Comparison of ENCODE assay signal across 16 mouse cellular contexts in genomic region chr13:93764321-93764973, GRCm38 (mm10).
"Had no signal": no experiment of that assay in that cellular context is flagged by ENCODE, and none has a peak within 500 bp of the region (broad histone marks: within the 10 kb centered on the region; RNA-seq: fewer than 3 reads in every experiment).

No protein-coding gene starts in this region.

- DNase-seq: kidney, adult 9 months; kidney, postnatal 36 days; left cerebral cortex, postnatal 4 days; lung, embryonic 14.5 days; lung, postnatal 14 days; thymus, adult 2 months; thymus, postnatal 25 days had no signal

- H3K4me3 ChIP-seq: layer of hippocampus, adult 2 months; limb, embryonic 13.5 days; liver, embryonic 15.5 days; midbrain, embryonic 15.5 days; neural tube, embryonic 12.5 days; stomach, embryonic 15.5 days had no signal

- H3K9ac ChIP-seq: limb, embryonic 13.5 days; liver, embryonic 15.5 days; lung, embryonic 14.5 days; midbrain, embryonic 15.5 days; neural tube, embryonic 12.5 days; stomach, embryonic 15.5 days had no signal

- H3K9me3 ChIP-seq: limb, embryonic 13.5 days; liver, embryonic 15.5 days; midbrain, embryonic 15.5 days; neural tube, embryonic 12.5 days; stomach, embryonic 15.5 days had no signal

- H3K4me1 ChIP-seq: limb, embryonic 13.5 days; liver, embryonic 15.5 days; midbrain, embryonic 15.5 days; neural tube, embryonic 12.5 days; stomach, embryonic 15.5 days had no signal

- ATAC-seq: intestine, embryonic 16.5 days; midbrain, embryonic 15.5 days had no signal

- H3K27me3 ChIP-seq: limb, embryonic 13.5 days; midbrain, embryonic 15.5 days; neural tube, embryonic 12.5 days; stomach, embryonic 15.5 days had no signal

- H3K27ac ChIP-seq: kidney, postnatal 0 days; layer of hippocampus, adult 2 months; limb, embryonic 13.5 days; liver, embryonic 15.5 days; midbrain, embryonic 15.5 days; neural tube, embryonic 12.5 days; stomach, embryonic 15.5 days had no signal

- H3K36me3 ChIP-seq: limb, embryonic 13.5 days; liver, embryonic 15.5 days; midbrain, embryonic 15.5 days; neural tube, embryonic 12.5 days; stomach, embryonic 15.5 days had no signal

- H3K4me2 ChIP-seq: limb, embryonic 13.5 days; liver, embryonic 15.5 days; lung, embryonic 14.5 days; midbrain, embryonic 11.5 days; midbrain, embryonic 15.5 days; neural tube, embryonic 12.5 days; stomach, embryonic 15.5 days had no signal
